Mouse (Mus musculus): Measurements from ENCODE around the gene Lmtk3. TPM values are rescaled to one million over a fixed set of nuclear protein-coding genes. Genes with fewer than 3 reads are reported as not detected.

The Lmtk3 gene
- polyA plus RNA-seq, 1 experiment from 2014 or later = 11.8 TPM

DNA sequence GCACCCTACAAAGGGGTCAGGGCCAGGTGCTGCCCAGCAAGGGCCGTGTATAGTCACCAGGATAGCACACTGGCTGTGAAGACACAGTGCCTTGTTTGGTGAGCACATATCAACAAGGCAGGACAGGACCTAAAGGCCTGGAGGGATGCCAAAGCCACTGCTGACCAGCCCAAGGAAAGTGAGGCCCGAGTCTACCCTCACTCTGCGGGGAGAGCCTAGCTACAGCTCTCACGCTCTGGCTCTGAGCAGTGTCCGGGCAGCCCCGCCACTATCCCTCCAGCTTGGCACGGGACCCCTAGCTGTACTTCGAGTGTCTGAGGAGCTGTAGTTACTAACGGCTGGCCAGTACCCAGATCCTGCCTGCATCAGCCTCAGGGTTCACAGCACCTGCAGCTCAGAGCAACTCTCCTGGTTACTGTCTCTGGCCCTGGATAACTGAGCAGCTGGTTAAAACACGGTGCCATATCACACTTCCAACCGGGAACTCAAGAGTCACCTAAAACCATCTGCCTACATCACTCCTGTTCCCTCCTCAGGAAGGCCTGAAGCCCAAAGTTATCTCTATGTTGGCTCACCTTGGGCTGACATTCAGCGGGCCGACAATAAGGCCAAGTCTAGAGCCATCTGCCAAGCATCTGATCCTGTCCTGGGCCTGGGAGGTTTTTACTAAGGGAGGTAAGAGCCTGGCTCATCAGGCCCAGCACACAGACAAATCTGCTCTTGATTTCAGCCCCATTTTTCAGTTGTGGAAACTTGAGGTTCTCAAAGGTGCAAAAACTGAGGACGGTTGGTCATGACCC, 25.9 kb downstream of the Lmtk3 start:
- ATAC-seq (no peak), DNase-seq (ENCODE audit: low spot score) (no peak)
- WGBS = 88% methylated on average over 14 of the region's 14 CpGs
- Histone ChIP-seq H3K4me3 (ENCODE audit: low read depth, low read length) (no peak overlapping the region), H3K9me3 (replicated peaks; ENCODE audit: control insufficient read depth, low read length) (no peaks in the 10 kb centered on the region), H3K4me2 (ENCODE audit: low read length) (no peak overlapping the region), H3K27ac (ENCODE audit: low read depth, low read length) (no peak overlapping the region), H3K4me1 (ENCODE audit: control insufficient read depth, insufficient read depth, low read length) (peaks cover 9% of the 10 kb centered on the region), H3K27me3 (replicated peaks; ENCODE audit: control insufficient read depth, insufficient read depth, low read length) (no peaks in the 10 kb centered on the region), H3K9ac (ENCODE audit: low read length) (no peak overlapping the region), H3K36me3 (ENCODE audit: control insufficient read depth, insufficient read depth, low read length) (peaks cover 74% of the 10 kb centered on the region)

DNA sequence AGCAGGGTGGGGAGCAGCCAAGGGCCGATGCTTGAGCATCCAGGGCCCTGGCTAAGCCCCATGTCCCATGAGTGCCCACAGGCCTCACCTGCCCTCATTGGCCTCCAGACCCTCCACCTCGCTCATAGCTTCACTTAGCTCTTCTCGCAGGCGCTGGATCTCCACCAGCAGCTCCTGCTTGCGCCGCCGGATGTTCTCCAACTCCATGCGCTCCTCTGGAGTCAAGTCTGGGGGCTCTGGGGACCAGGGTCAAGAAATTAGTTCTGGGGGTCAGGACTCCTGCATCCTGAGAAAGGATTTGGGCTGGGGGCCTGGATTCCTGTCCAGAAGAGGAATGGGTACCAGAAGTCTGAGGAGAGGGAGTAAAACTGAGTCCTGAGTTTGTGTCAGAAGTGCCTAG, 29.4 kb downstream of the Lmtk3 start:
- Histone ChIP-seq H3K27ac (ENCODE audit: low read depth, low read length) (no peak overlapping the region), H3K27me3 (replicated peaks; ENCODE audit: control insufficient read depth, insufficient read depth, low read length) (no peaks in the 10 kb centered on the region), H3K9me3 (replicated peaks; ENCODE audit: control insufficient read depth, low read length) (no peaks in the 10 kb centered on the region), H3K9ac (ENCODE audit: low read length) (peak overlapping the region; percentile 100), H3K4me2 (ENCODE audit: low read length) (peak overlapping the region; percentile 94), H3K4me3 (ENCODE audit: low read depth, low read length) (peak overlapping the region; percentile 92), H3K36me3 (ENCODE audit: control insufficient read depth, insufficient read depth, low read length) (peaks cover 50% of the 10 kb centered on the region), H3K4me1 (ENCODE audit: control insufficient read depth, insufficient read depth, low read length) (peaks cover 21% of the 10 kb centered on the region)
- DNase-seq (ENCODE audit: low spot score) = no peak
- no peak for ATAC-seq
- 90% methylated on average over 8 of the region's 8 CpGs for WGBS

DNA sequence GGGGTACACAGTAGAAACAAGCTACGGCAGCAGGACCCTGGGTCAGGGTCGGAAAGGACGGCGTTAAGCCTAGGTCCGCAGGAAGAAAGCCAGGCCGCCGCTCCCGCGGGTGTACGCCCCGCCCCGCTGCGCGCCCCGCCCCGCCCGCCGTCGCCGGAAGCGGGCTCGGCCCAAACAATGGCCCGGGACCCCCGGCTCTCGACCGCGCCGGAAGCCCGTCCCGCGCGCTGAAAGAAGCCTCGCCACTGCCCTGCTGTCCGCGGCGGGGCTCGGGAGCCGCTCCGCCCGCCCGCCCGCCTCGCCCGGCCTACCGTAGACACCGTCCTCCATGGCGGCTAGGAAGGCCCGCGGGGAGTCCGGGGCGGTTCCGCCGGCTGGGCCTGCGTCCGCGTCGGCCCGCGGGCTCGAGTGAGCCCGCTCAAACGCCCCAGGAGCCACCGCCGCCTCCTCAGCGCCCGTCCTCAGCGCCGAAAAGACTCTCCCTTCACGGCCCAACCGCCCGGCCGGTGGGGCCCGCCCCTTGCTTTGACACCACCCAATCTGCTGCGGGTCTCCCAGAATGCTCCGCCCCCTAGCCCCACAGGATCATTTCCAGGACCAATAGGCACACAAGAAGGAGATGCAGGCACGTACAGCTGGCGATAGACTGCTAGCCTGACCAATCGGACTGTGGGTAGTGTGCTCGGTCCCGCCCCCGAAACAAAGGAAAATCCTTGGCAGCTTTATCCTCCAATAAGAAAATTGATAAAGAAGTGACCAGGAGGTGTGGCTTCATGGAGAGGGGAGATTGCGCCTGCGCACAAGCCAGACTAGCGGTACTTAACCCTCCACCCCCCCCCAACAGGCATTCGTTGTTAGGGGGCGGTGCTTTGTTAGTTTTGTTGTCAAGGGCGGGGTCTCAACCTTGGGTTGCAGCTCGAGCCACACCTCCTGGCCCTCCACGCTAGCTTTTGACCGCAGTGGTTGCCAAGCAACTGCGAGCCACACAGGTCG, 30.5 kb downstream of the Lmtk3 start, which contains the start of gene Cyth2:
Gene Cyth2, minus strand, starts transcription at position 795 of the 993 bp plus-strand sequence.
- Histone ChIP-seq H3K9ac (ENCODE audit: low read length) (peak within 1 kb of the TSS; percentile 100), H3K27me3 (replicated peaks; ENCODE audit: control insufficient read depth, insufficient read depth, low read length) (no peaks in the 10 kb centered on the region), H3K27ac (ENCODE audit: low read depth, low read length) (peak within 1 kb of the TSS; percentile 100), H3K4me1 (ENCODE audit: control insufficient read depth, insufficient read depth, low read length) (peaks cover 21% of the 10 kb centered on the region), H3K9me3 (replicated peaks; ENCODE audit: control insufficient read depth, low read length) (no peaks in the 10 kb centered on the region), H3K36me3 (ENCODE audit: control insufficient read depth, insufficient read depth, low read length) (peaks cover 38% of the 10 kb centered on the region), H3K4me2 (ENCODE audit: low read length) (peak within 1 kb of the TSS; percentile 94), H3K4me3 (ENCODE audit: low read depth, low read length) (peak within 1 kb of the TSS; percentile 92)
- DNase-seq (ENCODE audit: low spot score) (peak; percentile 100), ATAC-seq (peak; percentile 99)
- under 1% methylated on average over 80 of the region's 92 CpGs for WGBS

DNA sequence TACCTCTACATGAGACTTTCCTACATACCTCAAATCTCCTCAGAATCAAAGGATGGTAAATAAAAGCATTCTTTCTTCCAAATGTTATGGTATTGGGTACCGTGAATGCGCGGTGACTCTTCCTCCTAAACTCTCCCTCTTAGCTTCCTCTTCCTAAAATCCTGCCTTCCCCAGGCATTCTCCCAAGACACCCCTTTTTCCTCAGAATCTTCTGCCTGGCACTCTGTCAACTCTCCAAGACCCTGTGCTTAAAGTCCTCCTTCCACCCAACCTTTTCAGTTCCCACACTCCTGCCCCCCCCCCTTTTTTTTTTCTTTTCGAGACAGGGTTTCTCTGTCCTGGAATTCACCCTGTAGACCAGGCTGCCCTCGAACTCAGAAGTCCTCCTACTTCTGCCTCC, 31.3 kb downstream of the Lmtk3 start:
- Histone ChIP-seq H3K4me3 (ENCODE audit: low read depth, low read length) (peak overlapping the region; percentile 32), H3K36me3 (ENCODE audit: control insufficient read depth, insufficient read depth, low read length) (peaks cover 30% of the 10 kb centered on the region), H3K4me1 (ENCODE audit: control insufficient read depth, insufficient read depth, low read length) (peaks cover 21% of the 10 kb centered on the region), H3K4me2 (ENCODE audit: low read length) (peak overlapping the region; percentile 58), H3K9me3 (replicated peaks; ENCODE audit: control insufficient read depth, low read length) (no peaks in the 10 kb centered on the region), H3K27ac (ENCODE audit: low read depth, low read length) (peak overlapping the region; percentile 67), H3K27me3 (replicated peaks; ENCODE audit: control insufficient read depth, insufficient read depth, low read length) (no peaks in the 10 kb centered on the region), H3K9ac (ENCODE audit: low read length) (peak overlapping the region; percentile 18)
- 0% methylated on average over 5 of the region's 5 CpGs for WGBS
- no peak for DNase-seq (ENCODE audit: low spot score)
- no peak for ATAC-seq

DNA sequence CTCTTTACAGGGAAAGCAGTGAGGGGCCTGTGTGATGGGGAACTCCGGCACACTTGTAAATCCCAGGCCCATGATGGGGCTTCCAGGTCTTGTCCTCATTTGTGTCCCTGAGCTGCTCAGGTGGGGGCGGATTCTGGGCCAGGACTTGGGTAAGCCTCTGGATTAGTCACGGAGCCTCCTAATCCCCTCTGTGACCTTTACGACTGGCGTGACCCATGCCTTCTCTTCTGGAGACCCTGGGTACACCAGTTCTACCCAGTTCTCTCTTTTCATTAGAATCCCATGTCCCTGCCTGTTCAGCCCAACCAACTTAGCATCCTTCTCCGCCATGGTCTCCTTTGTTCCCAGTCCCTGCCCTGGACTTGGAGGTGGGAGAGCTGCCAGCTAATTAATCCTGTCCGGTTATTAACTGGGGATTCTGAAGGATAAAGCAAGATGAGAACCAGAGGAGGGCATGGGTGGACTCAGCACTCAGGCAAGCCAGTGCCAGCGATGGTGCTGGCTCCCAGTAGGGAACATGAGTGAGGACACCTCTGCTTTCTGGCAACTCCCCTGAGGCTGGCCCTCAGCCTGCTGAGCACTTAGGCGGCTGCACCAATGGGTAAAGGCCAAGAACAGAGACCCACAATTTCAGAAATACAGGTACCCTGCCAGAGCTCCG, 31.9 kb downstream of the Lmtk3 start:
- Histone ChIP-seq H3K9ac (ENCODE audit: low read length) (peak overlapping the region; percentile 18), H3K27me3 (replicated peaks; ENCODE audit: control insufficient read depth, insufficient read depth, low read length) (no peaks in the 10 kb centered on the region), H3K9me3 (replicated peaks; ENCODE audit: control insufficient read depth, low read length) (no peaks in the 10 kb centered on the region), H3K4me2 (ENCODE audit: low read length) (peak overlapping the region; percentile 58), H3K27ac (ENCODE audit: low read depth, low read length) (peak overlapping the region; percentile 67; the same call in 1 of the 2 replicates), H3K4me1 (ENCODE audit: control insufficient read depth, insufficient read depth, low read length) (peaks cover 21% of the 10 kb centered on the region), H3K36me3 (ENCODE audit: control insufficient read depth, insufficient read depth, low read length) (peaks cover 24% of the 10 kb centered on the region), H3K4me3 (ENCODE audit: low read depth, low read length) (peak overlapping the region; percentile 32; the same call in 1 of the 2 replicates)
- ATAC-seq (no peak), DNase-seq (ENCODE audit: low spot score) (peak; percentile 35)
- 15% methylated on average over 10 of the region's 10 CpGs for whole genome bisulfite sequencing

DNA sequence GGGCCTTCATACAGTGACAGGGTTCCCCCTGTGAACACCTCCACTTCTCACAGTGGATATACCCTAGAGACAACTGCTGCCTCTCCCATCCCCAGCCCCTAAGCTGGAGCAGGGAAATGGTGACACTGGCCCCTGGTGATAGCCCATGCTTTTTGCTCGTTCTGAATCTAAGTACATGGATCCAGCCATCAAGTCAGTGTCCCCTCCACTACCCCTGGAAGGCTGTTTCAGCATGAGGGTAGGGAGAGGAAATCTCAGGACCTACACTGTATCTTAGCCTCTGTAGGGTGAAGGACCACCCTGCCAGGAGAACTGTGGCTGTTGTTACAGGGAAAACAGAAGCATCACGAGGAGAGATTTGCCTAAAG, 32.4 kb downstream of the Lmtk3 start:
- Histone ChIP-seq H3K4me3 (ENCODE audit: low read depth, low read length) (no peak overlapping the region), H3K9ac (ENCODE audit: low read length) (no peak overlapping the region), H3K27ac (ENCODE audit: low read depth, low read length) (no peak overlapping the region; the same call in 1 of the 2 replicates), H3K4me1 (ENCODE audit: control insufficient read depth, insufficient read depth, low read length) (peaks cover 21% of the 10 kb centered on the region), H3K9me3 (replicated peaks; ENCODE audit: control insufficient read depth, low read length) (no peaks in the 10 kb centered on the region), H3K36me3 (ENCODE audit: control insufficient read depth, insufficient read depth, low read length) (peaks cover 19% of the 10 kb centered on the region), H3K27me3 (replicated peaks; ENCODE audit: control insufficient read depth, insufficient read depth, low read length) (no peaks in the 10 kb centered on the region), H3K4me2 (ENCODE audit: low read length) (no peak overlapping the region)
- ATAC-seq (no peak), DNase-seq (ENCODE audit: low spot score) (no peak)
- WGBS = 18% methylated on average over 2 of the region's 2 CpGs

DNA sequence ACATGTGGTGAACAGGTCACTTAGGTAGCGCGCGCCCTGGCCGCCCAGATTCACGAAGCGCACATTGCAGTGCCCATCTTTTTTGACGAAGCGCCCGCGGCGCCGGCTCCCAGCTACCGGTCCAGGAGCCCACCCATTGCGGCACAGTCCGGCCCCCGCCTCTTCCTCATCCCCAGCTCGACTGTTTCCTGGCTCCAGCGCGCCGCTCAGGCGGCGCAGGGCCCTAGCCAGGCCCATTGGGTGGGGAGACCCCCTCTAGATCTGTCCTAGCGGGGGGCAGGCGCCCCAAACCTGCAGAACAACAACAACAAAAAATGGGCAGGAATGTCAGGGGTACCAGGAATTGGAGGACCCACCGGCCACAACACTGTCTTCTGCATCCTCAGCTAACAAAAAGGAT, 36.3 kb downstream of the Lmtk3 start:
- H3K9ac ChIP-seq (ENCODE audit: low read length) = no peak overlapping the region
- H3K27ac ChIP-seq (ENCODE audit: low read depth, low read length) = no peak overlapping the region
- H3K36me3 ChIP-seq (ENCODE audit: control insufficient read depth, insufficient read depth, low read length) = peaks cover 13% of the 10 kb centered on the region
- DNase-seq (ENCODE audit: low spot score) = no peak
- no peaks in the 10 kb centered on the region for H3K27me3 ChIP-seq (replicated peaks; ENCODE audit: control insufficient read depth, insufficient read depth, low read length)
- no peak overlapping the region for H3K4me2 ChIP-seq (ENCODE audit: low read length)
- no peak for ATAC-seq
- H3K4me3 ChIP-seq (ENCODE audit: low read depth, low read length) = no peak overlapping the region
- H3K9me3 ChIP-seq (replicated peaks; ENCODE audit: control insufficient read depth, low read length) = no peaks in the 10 kb centered on the region
- 16% methylated on average over 25 of the region's 25 CpGs for WGBS
- peaks cover 10% of the 10 kb centered on the region for H3K4me1 ChIP-seq (ENCODE audit: control insufficient read depth, insufficient read depth, low read length)

DNA sequence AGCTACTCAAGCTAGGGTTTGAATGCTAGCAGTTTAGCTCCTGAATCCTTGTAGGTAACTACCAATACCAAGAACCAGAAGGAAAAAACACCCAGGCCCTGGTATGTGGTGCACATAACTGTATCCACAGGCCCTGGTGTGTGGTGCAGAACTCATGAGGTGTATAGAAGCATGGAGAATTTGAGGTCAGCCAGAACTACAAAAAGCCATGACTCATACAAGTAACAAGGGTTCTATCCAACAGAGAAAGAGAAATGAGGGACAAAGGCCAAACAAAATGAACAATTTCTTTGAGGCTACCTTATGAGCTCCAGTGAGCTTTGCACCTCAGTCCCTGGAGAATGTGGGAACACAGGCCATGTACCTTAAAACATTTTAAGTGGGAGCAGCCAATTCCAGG, 37.4 kb downstream of the Lmtk3 start:
- no peaks in the 10 kb centered on the region for H3K4me1 ChIP-seq (ENCODE audit: control insufficient read depth, insufficient read depth, low read length)
- H3K9me3 ChIP-seq (replicated peaks; ENCODE audit: control insufficient read depth, low read length) = no peaks in the 10 kb centered on the region
- DNase-seq (ENCODE audit: low spot score) = no peak
- no peak for ATAC-seq
- H3K36me3 ChIP-seq (ENCODE audit: control insufficient read depth, insufficient read depth, low read length) = peaks cover 24% of the 10 kb centered on the region
- no peak overlapping the region for H3K9ac ChIP-seq (ENCODE audit: low read length)
- no peaks in the 10 kb centered on the region for H3K27me3 ChIP-seq (replicated peaks; ENCODE audit: control insufficient read depth, insufficient read depth, low read length)
- H3K4me2 ChIP-seq (ENCODE audit: low read length) = no peak overlapping the region
- H3K27ac ChIP-seq (ENCODE audit: low read depth, low read length) = no peak overlapping the region
- no peak overlapping the region for H3K4me3 ChIP-seq (ENCODE audit: low read depth, low read length)
